Mouse (Mus musculus) adrenal gland, postnatal 36 days (tissue): ENCODE data around the gene Acoxl. TPM values are rescaled to one million over a fixed set of nuclear protein-coding genes. Genes with fewer than 3 reads are reported as not detected.

Experiments used
- DNase-seq, 2 experiments: peaks; one replicate each; pipeline ENCODE4 v3.0.0; 2021; ENCODE audit warnings: mixed read lengths in 1 of 2
- total RNA-seq, 2 experiments: library from RNA; stranded (reverse); gene quantifications; 2 replicates each; pipeline ENCODE4 v1.2.3; 2021

The Acoxl gene
- total RNA-seq, 2 experiments from 2014 or later = 0.20 to 1.7 TPM

GRCm38 (mm10) chr2:127939206-127939605 lies 100.5 kb downstream of the Acoxl start:
- no peak for DNase-seq

GRCm38 (mm10) chr2:127960579-127960978 lies 121.9 kb downstream of the Acoxl start:
- no peak for DNase-seq

GRCm38 (mm10) chr2:127961154-127961553 lies 122.5 kb downstream of the Acoxl start:
- peak; percentile 70 to 74 for DNase-seq

- DNase-seq = peak in 1 of 2 experiments; percentile 46
These were observed 123.2 kb downstream of the Acoxl start for GRCm38 (mm10) chr2:127961802-127962433.

DNA sequence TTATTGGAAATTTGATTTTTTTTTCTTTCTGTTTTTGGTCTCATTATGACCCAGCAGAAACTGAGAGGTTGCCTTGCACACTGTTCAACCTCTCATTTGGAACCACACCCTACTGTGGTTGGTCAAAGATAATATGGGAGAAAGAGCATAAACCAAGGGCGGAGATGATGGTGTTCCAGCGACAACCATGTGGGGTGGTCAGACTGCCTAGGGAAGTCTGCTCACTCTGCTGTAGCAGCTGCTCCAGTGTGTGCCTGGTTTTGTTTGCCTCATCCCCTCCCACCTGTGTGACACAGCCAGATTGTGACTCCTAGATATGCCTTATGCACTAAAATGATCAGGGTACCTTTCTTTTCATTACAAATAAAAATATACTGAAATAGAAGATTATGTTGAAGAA lies 130.3 kb downstream of the Acoxl start:
- no peak for DNase-seq

GRCm38 (mm10) chr2:127976276-127976675 lies 137.6 kb downstream of the Acoxl start:
- DNase-seq = no peak

- DNase-seq = peak; percentile 8 to 49
These were observed 140.0 kb downstream of the Acoxl start for GRCm38 (mm10) chr2:127978601-127979230.

DNA sequence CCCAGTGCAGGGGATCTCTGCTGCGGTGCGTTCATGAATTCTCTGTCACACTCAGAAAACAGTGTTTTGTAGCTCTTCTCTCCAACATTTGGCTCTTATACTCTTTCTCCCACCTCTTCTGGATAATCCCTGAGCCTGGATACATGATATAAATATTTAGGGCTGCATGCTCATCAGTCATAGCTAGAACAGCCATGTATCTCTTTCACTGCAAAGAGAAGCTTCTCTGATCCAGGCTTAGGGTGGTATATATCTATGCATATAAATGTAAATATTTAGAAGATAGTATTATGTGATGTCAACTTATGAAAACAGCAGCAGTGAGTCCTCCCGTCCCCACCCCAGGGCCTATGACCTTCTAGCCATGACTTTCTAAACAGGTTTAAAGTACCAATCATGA lies 143.9 kb downstream of the Acoxl start:
- DNase-seq = no peak

DNA sequence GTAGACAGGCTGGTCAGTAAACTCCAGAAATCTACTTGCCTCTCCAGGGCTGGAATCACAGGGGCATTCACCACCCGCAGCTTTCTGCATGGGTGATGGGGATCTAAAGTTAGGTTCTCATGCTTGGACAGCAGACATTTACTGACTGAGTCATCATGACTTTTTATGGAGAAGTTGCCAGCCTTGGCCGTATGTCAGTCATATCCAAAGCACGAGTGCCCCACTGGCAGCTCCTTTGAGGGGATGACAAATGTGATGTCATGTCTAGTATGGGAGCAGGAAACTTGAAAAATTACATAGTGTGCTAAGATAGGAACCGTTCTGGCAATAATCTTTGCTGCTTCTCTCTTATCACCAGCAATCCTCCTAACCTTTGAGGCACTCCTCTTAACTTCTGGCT lies 144.6 kb downstream of the Acoxl start:
- peak; percentile 20 to 41 for DNase-seq

DNA sequence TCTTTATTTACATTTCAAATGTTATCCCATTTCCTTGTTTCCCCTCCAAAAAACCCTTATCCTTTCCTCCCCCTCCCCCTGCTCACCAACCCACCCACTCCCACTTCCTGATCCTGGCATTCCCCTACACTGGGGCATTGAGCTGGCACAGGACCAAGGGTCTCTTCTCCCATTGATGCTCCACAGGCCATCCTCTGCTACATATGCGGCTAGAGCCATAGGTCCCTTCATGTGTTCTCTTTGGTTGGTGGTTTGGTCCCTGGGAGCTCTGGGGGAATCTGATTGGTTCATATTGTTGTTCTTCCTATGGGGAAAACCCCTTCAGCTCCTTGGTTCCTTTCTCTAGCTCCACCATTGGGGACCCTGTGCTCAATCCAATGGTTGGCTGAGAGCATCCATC lies 145.3 kb downstream of the Acoxl start:
- DNase-seq = no peak

DNA sequence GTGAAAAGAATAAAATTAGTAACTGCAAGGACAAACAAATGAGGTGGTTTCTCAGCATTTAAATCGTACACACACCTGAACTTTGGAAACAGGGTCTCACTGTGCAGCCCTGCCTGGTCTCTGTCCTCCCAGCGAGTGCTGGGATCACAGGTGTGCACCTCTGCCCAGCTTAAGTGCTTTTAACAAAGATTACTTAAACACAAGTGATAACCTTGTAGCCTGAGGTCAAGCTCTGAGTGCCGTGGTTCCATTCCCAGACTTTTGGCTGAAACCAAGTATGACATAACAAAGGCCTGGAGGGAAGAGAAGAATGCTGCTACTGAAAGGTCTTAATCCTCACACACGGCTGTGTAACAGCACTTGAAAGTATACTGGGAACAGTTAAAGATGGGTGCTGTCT lies 149.0 kb downstream of the Acoxl start:
- no peak for DNase-seq

DNA sequence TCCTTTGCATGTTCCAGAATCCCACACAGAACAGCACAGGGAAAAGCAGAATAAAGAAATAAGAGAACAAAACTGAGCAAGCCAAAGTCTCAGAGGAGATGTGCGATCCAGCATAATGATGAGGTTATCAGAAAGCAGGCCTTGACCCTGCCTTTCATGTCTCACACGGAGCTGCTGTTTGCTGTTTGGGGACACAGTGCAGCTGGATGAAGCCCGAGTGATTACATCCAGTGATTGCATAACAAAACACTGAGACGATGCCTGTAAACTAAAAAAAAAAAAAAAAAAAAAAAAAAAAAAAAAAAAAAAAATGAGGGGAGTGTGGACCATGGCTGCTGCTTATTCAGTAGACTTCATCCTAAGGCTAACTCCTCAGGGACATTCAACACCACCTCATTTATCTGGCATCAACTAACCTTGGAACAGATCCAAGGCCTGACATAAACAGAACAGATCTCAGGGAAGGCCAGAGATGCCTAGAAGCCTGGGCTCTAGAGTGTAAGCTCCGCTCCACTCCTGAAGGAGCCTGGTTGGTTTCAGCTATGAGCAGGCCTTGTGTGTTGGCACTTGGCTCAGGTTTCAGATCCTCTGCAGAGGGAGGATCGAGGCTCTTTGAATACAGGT lies 152.3 kb downstream of the Acoxl start:
- peak; percentile 41 to 49 for DNase-seq

- no peak for DNase-seq
These were observed 153.0 kb downstream of the Acoxl start for GRCm38 (mm10) chr2:127991656-127992055.

DNA sequence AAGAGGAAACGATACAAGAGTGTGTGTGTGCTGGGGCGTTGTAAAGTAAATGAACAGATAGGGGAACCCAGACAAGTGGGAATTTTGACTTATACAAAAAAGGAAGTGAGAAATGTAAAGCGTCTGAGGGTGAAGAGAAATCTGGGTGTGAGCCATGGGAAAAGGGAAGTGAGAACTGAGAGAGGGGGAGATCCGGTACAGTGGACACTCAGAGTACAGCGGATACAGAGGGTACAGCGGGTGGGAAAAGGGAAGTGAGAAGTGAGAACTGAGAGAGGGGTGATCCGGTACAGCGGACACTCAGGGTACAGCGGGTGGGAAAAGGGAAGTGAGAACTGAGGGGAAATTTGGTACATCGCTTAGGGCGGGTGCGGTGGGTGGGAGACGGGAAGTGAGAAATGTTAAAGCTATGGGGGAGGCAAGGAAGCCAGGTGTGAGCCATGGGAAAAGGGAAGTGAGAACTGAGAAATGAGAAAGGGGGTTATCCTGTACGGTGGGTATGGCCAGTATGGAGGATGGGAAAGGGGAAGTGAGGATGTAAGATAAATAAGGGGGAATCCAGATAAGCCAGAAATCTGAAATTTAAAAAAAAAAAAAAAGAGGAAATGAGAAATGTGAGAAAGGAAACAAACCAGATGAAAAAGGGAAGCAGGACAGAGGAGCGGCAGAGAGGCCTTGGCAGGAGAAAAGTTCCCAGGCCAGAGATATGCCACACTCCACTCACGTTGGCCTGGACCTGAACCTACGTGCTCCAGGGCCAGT lies 170.2 kb downstream of the Acoxl start:
- DNase-seq = no peak

DNA sequence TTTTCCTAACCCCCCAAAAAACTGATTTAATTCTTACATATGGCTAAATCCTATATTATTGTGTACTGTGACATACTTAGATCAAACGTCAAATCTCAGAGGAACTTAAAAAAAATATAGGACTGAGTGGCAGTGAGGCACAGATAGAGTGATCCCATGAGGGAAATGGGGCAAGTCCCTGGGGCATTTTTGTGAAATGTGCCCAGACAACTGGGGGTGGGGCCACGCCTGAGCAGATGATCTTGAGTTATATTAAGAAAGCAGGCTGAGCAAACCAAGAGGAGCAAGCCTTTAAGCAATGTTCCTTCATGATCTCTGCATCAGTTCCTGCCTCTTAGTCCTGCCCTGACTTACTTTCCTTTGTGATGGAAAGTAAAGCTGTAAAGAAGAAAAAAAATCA lies 175.9 kb downstream of the Acoxl start:
- peak in 1 of 2 experiments; percentile 11 for DNase-seq

GRCm38 (mm10) chr2:128015602-128016001 lies 176.9 kb downstream of the Acoxl start:
- peak; percentile 15 to 68 for DNase-seq

DNA sequence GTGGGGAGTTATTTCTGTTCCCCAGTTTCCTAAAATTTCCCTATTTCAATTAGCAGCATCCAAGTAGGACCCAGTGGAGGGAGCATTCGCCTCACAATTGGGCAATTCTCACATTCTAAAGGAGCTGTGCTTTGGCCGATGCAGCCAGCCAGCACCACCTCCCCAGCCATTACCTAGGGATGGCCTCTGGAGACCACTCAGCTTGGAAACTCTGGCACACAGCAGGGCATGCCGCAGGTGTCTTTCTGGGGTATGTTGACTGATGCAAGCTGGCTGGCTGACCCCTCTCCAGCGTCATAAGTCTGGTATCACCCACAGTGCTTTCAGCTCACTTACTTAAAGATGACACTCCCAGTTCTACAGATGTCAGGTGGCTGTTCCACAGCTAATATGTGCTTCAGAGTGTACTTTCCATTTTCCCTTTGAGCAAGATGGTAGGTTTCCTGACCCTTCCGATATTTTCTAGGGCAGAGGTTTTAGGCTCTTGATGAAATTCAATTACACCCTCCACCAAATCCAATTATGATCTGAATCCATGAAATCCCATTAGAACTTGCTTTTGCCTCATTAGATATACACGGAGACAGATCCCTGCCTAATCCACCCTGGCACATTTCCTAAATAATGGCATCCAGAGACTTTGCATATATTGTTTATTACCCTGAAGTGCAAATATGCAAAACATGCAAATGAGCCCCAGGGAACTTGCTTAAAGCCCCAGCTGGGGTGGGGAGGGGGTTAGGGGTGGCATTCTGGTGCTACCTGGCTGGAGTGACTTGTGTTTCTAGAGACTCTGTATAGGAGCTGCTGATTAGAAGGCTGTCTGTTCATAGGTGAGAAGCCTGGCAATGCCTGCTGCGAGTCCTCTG lies 181.6 kb downstream of the Acoxl start:
- no peak for DNase-seq

DNA sequence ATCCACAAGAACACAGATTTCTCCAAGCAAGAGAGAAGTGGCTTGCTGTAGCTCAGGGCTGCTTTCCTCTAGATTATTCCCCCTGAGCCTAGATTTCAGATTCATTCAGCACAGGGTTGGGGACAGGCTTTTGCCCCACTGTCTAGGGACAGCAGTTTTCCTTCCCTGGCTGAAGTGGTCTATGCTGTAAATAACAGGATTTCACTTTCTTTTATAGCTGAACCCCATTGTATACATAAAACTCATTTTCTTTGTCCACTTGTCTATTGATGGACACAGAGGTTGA lies 182.2 kb downstream of the Acoxl start:
- DNase-seq = no peak

DNA sequence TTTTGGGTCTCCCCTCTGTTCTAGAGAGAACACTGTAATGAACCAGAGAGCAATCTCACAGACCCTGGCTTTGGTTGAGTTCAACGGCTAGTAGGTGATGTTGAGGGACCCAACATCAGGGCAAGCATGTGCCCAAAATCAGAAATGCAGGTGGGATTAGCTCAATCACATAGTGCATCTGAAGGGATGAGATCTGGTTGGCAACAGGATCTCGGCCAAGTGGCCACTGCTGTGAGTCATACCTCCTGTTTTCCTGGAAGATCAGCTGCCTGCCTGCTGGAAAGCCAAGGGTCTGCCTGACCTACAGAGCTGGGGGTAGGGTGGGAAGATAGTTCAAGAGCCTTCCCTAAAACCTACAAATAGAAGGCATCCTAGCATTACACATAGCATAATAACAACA lies 185.2 kb downstream of the Acoxl start:
- DNase-seq = no peak

GRCm38 (mm10) chr2:128027696-128028095 lies 189.0 kb downstream of the Acoxl start:
- DNase-seq = no peak

GRCm38 (mm10) chr2:128029968-128030367 lies 191.3 kb downstream of the Acoxl start:
- no peak for DNase-seq

DNA sequence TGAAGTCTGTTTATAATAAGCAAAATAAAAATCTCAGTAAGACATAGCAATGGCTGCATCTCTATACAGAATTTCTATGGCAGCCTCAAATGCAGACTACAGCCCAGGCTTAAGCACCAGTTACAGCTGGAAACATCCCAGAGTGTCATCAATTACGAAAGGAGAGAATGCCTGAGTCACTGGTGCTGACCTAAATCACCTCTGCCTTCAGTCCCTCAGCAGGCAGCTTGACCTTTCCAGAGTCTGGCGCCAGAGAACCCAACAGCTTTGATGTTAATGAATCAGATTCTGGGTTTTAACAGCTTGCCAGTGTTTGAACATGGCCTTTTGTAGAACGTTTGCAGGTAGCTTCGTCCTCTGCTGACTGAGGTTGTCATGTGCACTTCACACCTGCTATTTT lies 193.4 kb downstream of the Acoxl start:
- peak; percentile 63 to 79 for DNase-seq
